9 mouse cellular contexts compared by ENCODE assay signal in genomic region chr5:92263761-92264359, GRCm38 (mm10). TPM values are rescaled to one million over a fixed set of nuclear protein-coding genes. Genes with fewer than 3 reads are reported as not detected.
DNase-seq lines count a peak whose midpoint lies in the region; ATAC-seq lines count a peak whose summit lies in the region.
"Had no signal": no experiment of that assay in that cellular context is flagged by ENCODE, and none has a peak within 500 bp of the region (broad histone marks: within the 10 kb centered on the region; RNA-seq: fewer than 3 reads in every experiment).

No protein-coding gene starts in this region.

- peak; percentile 32 for DNase-seq in ZHBTc4 (ENCODE audit: low read depth, low spot score)
- peak; percentile 28 to 32 for DNase-seq in cerebellum, adult 18-20 months
- DNase-seq in frontal cortex, postnatal 10 days (ENCODE audit: low spot score in 2 of 2), result peak; percentile 70 to 85
- peak; percentile 82 for DNase-seq in left cerebral cortex, postnatal 4 days
- peak; percentile 15 for DNase-seq in ovary, postnatal 10 days (ENCODE audit: low spot score)
- no peak for DNase-seq in urinary bladder, postnatal 36 days (ENCODE audit: low spot score in 2 of 2)
- no peak for DNase-seq in thymus, postnatal 14 days

- no peak overlapping the region for H3K4me2 ChIP-seq in hindbrain, embryonic 13.5 days
- H3K4me2 ChIP-seq: limb, embryonic 12.5 days had no signal

- ATAC-seq in hindbrain, embryonic 13.5 days (ENCODE audit: low FRiP score), result peak; percentile 94

- no peak overlapping the region for H3K4me3 ChIP-seq in hindbrain, embryonic 13.5 days
- H3K4me3 ChIP-seq: limb, embryonic 12.5 days had no signal

- no peak overlapping the region for H3K9ac ChIP-seq in hindbrain, embryonic 13.5 days
- H3K9ac ChIP-seq: limb, embryonic 12.5 days had no signal

- no peaks in the 10 kb centered on the region for H3K9me3 ChIP-seq in hindbrain, embryonic 13.5 days
- H3K9me3 ChIP-seq: limb, embryonic 12.5 days had no signal

- intact Hi-C loops in left cerebral cortex, postnatal 4 days (cut with DNase I), result no loop called here

- no peaks in the 10 kb centered on the region for H3K36me3 ChIP-seq in hindbrain, embryonic 13.5 days
- H3K36me3 ChIP-seq: limb, embryonic 12.5 days had no signal

- peaks cover under 1% of the 10 kb centered on the region; the same call in 1 of the 2 replicates for H3K27me3 ChIP-seq in hindbrain, embryonic 13.5 days
- H3K27me3 ChIP-seq: limb, embryonic 12.5 days had no signal

- WGBS in hindbrain, embryonic 13.5 days, result 7% methylated on average over 4 of the region's 4 CpGs

- peaks cover 15% of the 10 kb centered on the region for H3K4me1 ChIP-seq in hindbrain, embryonic 13.5 days (replicated peaks)
- H3K4me1 ChIP-seq: limb, embryonic 12.5 days had no signal

- peak overlapping the region; percentile 71 for H3K27ac ChIP-seq in hindbrain, embryonic 13.5 days
- H3K27ac ChIP-seq: limb, embryonic 12.5 days had no signal

RNA-seq across cellular contexts. Expression of gene Ppef2, which starts 7.8 kb away (rescaled TPM):
- polyA plus RNA-seq in hindbrain, embryonic 13.5 days (2015; fragmentation: Nextera tagmentation; extraction: Ambion mirVana), result 0.32 and 0.70 TPM in 2 replicates
- total RNA-seq in left cerebral cortex, postnatal 4 days (2021), result under 1 TPM in 1 of 2 experiments, not detected in 1; 0.34 TPM
- polyA plus RNA-seq: limb, embryonic 12.5 days had no signal

RNA-seq across cellular contexts. Expression of gene Naaa, which starts 14.1 kb away (rescaled TPM):
- polyA plus RNA-seq in hindbrain, embryonic 13.5 days (2015; fragmentation: Nextera tagmentation; extraction: Ambion mirVana), result 15.0 and 19.2 TPM in 2 replicates
- total RNA-seq in left cerebral cortex, postnatal 4 days (2021), result 10 to 100 TPM; 11.9 to 13.9 TPM

RNA-seq across cellular contexts. Expression of gene Sdad1, which starts 46.4 kb away (rescaled TPM):
- 31.1 and 33.7 TPM in 2 replicates for polyA plus RNA-seq in hindbrain, embryonic 13.5 days (2015; fragmentation: Nextera tagmentation; extraction: Ambion mirVana)
- total RNA-seq in left cerebral cortex, postnatal 4 days (2021), result 10 to 100 TPM; 28.2 to 31.0 TPM

RNA-seq across cellular contexts. Expression of gene U90926, which starts 48.7 kb away (rescaled TPM):
- polyA plus RNA-seq in hindbrain, embryonic 13.5 days (2015; fragmentation: Nextera tagmentation; extraction: Ambion mirVana), result not detected in 2 replicates
- total RNA-seq in left cerebral cortex, postnatal 4 days (2021), result not detected
- polyA plus RNA-seq: limb, embryonic 12.5 days had no signal

Comparison
In these comparisons a context has a peak if more than half of its experiments do, and no peak if none do; other contexts are left out.
1. DNase-seq: peak in ZHBTc4 (single experiment), cerebellum, adult 18-20 months (2 of 2), frontal cortex, postnatal 10 days (2 of 2), left cerebral cortex, postnatal 4 days (single experiment) and ovary, postnatal 10 days (single experiment); none in urinary bladder, postnatal 36 days (0 of 2) and thymus, postnatal 14 days (single experiment).